Mouse (Mus musculus) C2C12 (cell line): ENCODE measurements at regions not wholly inside any gene's neighbourhood (a gene's known extent, or its start where the extent isn't known, plus 50 kb on each side); places are given as distances from the start of the nearest gene placed in this dataset.

Experiments used
- H3K27me3 ChIP-seq: one replicate; pipeline ENCODE4 v1.6.1; 2011; ENCODE audit not compliant: control insufficient read depth, insufficient read depth, insufficient read length
- H3K36me3 ChIP-seq: one replicate; pipeline ENCODE4 v1.6.1; 2011; ENCODE audit not compliant: control insufficient read depth, insufficient read depth
- H3K4me3 ChIP-seq: one replicate; pipeline ENCODE4 v1.5.1; 2011; ENCODE audit warnings: mild to moderate bottlenecking, control low read depth; ENCODE audit not compliant: poor library complexity, insufficient read depth, severe bottlenecking
- H3K79me2 ChIP-seq: one replicate; pipeline ENCODE4 v1.6.1; 2011; ENCODE audit not compliant: control insufficient read depth, insufficient read depth
- H3K79me3 ChIP-seq: one replicate; pipeline ENCODE4 v1.6.1; 2011; ENCODE audit warnings: low read depth, control low read depth
- H3ac ChIP-seq: one replicate; pipeline ENCODE3; 2011; ENCODE audit warnings: low read depth; ENCODE audit not compliant: control insufficient read depth, insufficient read length
- CEBPB ChIP-seq: IDR thresholded peaks from one replicate; pipeline ENCODE4 v1.6.1; 2011; ENCODE audit warnings: low read depth, mild to moderate bottlenecking, control low read depth, moderate library complexity
- CTCF ChIP-seq: IDR thresholded peaks from one replicate; pipeline ENCODE4 v1.5.1; 2011; ENCODE audit not compliant: control insufficient read depth, insufficient read depth, insufficient read length
- FOSL1 ChIP-seq: IDR thresholded peaks from one replicate; pipeline ENCODE4 v1.8.0; 2011; ENCODE audit warnings: mild to moderate bottlenecking, low read length; ENCODE audit not compliant: poor library complexity, insufficient read depth, severe bottlenecking
- MAX ChIP-seq: IDR thresholded peaks from one replicate; pipeline ENCODE4 v1.6.1; 2011; ENCODE audit warnings: mild to moderate bottlenecking, control low read depth
- MYOD1 ChIP-seq: IDR thresholded peaks from one replicate; pipeline ENCODE4 v1.6.1; 2011; ENCODE audit warnings: low read depth; ENCODE audit not compliant: control insufficient read depth, insufficient read length
- MYOG ChIP-seq: IDR thresholded peaks from one replicate; pipeline ENCODE4 v1.6.1; 2011; ENCODE audit not compliant: control insufficient read depth, insufficient read length; ENCODE audit errors: extremely low read depth
- USF1 ChIP-seq: IDR thresholded peaks from one replicate; pipeline ENCODE4 v1.6.1; 2011; ENCODE audit warnings: low read depth, mild to moderate bottlenecking, control low read depth, moderate library complexity

GRCm38 (mm10) chr12:94349623-94350156 lies 1342.3 kb upstream of the Flrt2 start:
- Histone ChIP-seq H3K79me2 (no peaks in the 10 kb centered on the region), H3K27me3 (no peaks in the 10 kb centered on the region), H3ac (no peak overlapping the region), H3K36me3 (no peaks in the 10 kb centered on the region), H3K79me3 (no peaks in the 10 kb centered on the region), H3K4me3 (no peak overlapping the region)
- TF ChIP-seq FOSL1, result no peak
- no peak for TF ChIP-seq CEBPB
- TF ChIP-seq MYOG, result no peak
- no peak for TF ChIP-seq CTCF
- TF ChIP-seq USF1, result no peak
- no peak for TF ChIP-seq MYOD1
- TF ChIP-seq MAX, result no peak

GRCm38 (mm10) chr12:94364269-94364668 lies 1327.8 kb upstream of the Flrt2 start:
- no peak for TF ChIP-seq CTCF
- no peak for TF ChIP-seq USF1
- TF ChIP-seq FOSL1, result no peak
- no peak for TF ChIP-seq MYOG
- no peak for TF ChIP-seq MAX
- TF ChIP-seq CEBPB, result no peak
- TF ChIP-seq MYOD1, result no peak
- Histone ChIP-seq H3K27me3 (no peaks in the 10 kb centered on the region), H3K4me3 (no peak overlapping the region), H3K79me2 (no peaks in the 10 kb centered on the region), H3K79me3 (no peaks in the 10 kb centered on the region), H3K36me3 (no peaks in the 10 kb centered on the region), H3ac (no peak overlapping the region)

GRCm38 (mm10) chr12:94399991-94400390 lies 1292.0 kb upstream of the Flrt2 start:
- Histone ChIP-seq H3K4me3 (no peak overlapping the region), H3K36me3 (no peaks in the 10 kb centered on the region), H3K79me3 (no peaks in the 10 kb centered on the region), H3K27me3 (no peaks in the 10 kb centered on the region), H3K79me2 (no peaks in the 10 kb centered on the region), H3ac (no peak overlapping the region)
- TF ChIP-seq FOSL1 (no peak), MAX (no peak), CTCF (no peak), MYOD1 (no peak), USF1 (no peak), CEBPB (no peak), MYOG (no peak)

- Histone ChIP-seq H3K36me3 (no peaks in the 10 kb centered on the region), H3K4me3 (no peak overlapping the region), H3ac (no peak overlapping the region), H3K79me3 (no peaks in the 10 kb centered on the region), H3K79me2 (no peaks in the 10 kb centered on the region), H3K27me3 (no peaks in the 10 kb centered on the region)
- TF ChIP-seq MYOD1 (peak; percentile 25), MAX (no peak), CTCF (no peak), MYOG (no peak), FOSL1 (no peak), CEBPB (no peak), USF1 (peak; percentile 88)
Measured at GRCm38 (mm10) chr12:94420918-94421317, 1271.1 kb upstream of the Flrt2 start.

GRCm38 (mm10) chr12:94421743-94422142 lies 1270.3 kb upstream of the Flrt2 start:
- no peaks in the 10 kb centered on the region for H3K27me3 ChIP-seq
- no peaks in the 10 kb centered on the region for H3K79me3 ChIP-seq
- H3K79me2 ChIP-seq, result no peaks in the 10 kb centered on the region
- H3K36me3 ChIP-seq, result no peaks in the 10 kb centered on the region
- no peak overlapping the region for H3K4me3 ChIP-seq
- TF ChIP-seq MYOG (no peak), CEBPB (peak; percentile 68)
- H3ac ChIP-seq, result no peak overlapping the region

GRCm38 (mm10) chr12:94424340-94424981 lies 1267.6 kb upstream of the Flrt2 start:
- Histone ChIP-seq H3K36me3 (no peaks in the 10 kb centered on the region), H3K4me3 (no peak overlapping the region)
- TF ChIP-seq CTCF, result no peak
- TF ChIP-seq FOSL1, result no peak
- TF ChIP-seq USF1, result no peak
- TF ChIP-seq MAX, result no peak
- no peak for TF ChIP-seq CEBPB
- no peak for TF ChIP-seq MYOD1
- TF ChIP-seq MYOG, result no peak

More at GRCm38 (mm10) chr12:94424340-94424981, 1267.6 kb upstream of the Flrt2 start:
- Histone ChIP-seq H3ac (no peak overlapping the region), H3K79me2 (no peaks in the 10 kb centered on the region), H3K79me3 (no peaks in the 10 kb centered on the region), H3K27me3 (no peaks in the 10 kb centered on the region)
